Mouse (Mus musculus): ENCODE measurements around the gene Fdps.
"Not testable (repeated sequence)": the region's sequence is repeated elsewhere in the genome, so short reads cannot be mapped to it uniquely, and the experiment has no call there.

Gene Fdps

DNA sequence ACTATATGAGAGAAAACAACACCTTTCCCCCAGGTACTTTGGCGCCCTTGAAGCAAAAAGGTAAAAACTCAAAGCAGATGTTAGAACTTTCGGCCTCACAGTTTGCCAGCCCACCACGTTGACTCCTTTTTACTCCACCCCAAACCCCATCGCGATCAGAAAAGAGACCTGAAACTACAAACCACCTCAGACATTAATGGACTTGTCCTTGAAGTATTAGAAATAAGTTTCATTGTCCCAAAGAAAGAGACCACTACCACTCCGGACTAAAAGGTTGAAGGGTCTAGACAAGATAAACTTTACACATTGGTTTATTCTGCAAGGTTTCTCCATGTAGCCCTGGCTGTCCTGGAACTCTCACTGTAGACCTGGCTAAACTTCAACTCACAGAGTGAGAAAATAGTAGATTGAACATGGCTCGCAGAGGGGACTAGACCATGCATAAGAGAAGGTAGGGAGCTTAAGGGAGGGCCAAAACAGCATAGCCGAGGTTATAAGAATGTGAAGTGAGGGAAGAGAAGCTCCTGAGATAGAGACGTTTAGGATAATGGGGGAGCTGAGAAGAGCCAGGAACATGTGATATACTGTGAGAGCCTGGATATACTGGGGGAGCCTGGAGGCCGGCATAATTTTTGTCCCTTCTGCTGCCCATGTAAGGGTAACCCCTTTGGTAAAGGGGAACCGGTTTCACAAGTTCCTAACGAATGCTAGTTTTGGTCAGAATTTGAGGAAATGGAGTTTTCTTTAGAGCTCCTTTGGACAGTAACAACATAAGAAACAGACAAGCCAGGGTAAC, 934 bp upstream of the Fdps start:
- DNase-seq (ENCODE audit: low spot score) = no peak

DNA sequence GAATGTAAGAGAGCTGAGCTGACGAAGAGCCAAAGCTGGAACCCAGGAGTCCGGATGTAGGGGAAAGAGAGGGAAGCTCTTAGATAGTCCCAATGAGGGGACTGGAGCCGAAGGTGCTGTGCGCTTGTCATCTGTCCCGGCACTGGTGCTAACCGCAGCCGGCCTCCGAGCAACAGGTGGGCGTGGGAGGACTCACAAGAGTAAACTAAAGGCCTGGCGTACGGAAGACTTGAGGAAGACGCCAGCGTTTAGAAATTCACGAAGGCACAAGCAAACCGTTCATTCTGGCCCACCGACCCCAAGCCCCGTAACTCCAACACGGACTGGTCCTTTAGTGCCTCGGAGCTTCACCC, 324 bp downstream of the Fdps start:
- DNase-seq (ENCODE audit: low spot score) = no peak

DNA sequence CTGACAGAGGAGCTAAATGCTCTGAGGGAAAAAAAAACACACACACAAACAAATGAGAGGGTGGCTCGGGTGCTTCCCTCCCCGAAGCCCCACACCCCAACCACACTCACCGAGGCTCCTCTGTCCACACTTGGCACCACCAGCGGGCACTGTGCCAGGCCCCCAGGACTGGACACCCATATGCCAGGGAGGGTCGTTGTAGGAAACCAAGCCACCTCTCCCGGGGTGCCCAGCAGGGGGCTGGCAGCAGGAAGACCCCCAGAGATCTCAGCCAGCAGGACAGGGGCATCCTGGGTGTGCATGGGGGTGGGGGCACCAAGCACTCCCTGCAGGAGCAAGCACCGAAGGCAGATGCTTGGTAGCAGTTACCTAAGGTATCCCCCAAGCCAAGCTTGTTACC, 948 bp downstream of the Fdps start, which contains the start of gene Gm43738:
Gene Gm43738 (minus strand): TSS at position 289 of the 400 bp plus-strand sequence.
- no peak for DNase-seq (ENCODE audit: low spot score)

DNA sequence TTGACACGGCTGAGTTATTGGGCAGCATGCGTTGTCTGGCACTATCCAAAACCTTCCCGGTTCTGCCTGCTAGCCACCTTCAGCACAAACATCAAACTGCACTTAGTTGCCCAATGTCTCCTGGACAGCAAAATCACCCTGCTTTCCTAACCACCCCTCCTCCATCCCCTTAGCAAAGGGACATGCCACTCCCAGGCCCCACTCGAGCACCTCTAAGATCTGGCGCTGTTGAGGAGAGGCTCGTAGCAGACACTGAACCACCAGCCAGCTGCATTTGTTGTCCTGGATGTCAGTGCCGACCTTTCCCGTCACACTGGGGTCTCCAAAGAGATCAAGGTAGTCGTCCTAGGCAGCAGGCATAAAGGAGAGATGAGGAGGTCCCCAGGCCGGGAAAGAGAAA, 7.7 kb downstream of the Fdps start:
- DNase-seq (ENCODE audit: low spot score) = no peak

DNA sequence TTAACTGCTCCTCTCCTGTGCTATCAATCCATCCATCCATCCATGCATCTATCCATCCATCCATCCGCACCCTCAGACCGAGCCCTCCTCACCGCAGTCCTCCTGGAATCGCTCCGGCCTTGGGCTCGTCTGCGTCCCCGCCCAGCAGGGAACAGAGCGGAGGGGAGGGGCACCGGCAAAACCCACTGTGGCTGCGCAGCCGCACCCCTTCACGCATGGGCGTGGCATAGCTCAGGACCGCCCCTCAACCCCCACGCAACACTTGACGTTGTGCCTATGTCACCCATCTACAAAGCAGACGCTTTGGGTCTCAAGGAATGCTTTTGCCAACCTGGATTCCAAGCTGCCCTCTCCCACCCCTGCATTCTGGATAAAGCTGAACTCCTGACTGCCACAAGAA, 8.6 kb downstream of the Fdps start, which contains the start of gene Rusc1:
Gene Rusc1 (minus strand): TSS at position 137 of the 400 bp plus-strand sequence.
- peak; percentile 68 for DNase-seq (ENCODE audit: low spot score)

DNA sequence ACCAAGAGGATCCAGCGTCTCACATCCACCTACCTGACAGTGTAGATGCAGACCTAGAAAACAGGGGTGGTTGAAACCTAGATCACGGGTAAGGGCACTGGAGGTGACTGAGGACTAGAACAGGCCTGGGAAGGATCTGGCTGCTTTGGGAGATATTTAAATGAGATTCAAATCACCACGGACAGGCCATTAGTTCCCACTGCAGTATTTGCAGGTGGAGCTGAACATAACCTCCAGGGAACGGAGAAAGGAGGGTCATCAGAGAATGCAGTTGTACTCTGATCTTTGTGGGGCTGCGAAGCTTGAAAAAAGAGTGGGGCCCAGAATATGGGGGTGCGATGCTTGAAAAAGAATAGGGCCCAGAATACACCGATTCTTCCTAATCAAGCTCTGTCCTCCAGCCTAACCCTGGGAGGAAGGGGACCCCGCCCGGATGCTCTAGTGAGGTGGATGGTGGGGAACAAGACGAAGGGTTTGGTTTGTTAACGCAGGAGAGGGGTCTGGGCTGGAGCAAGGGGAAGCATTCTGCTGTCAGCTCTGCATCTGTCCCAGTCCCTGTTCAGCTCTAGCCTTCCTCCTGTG, 9.2 kb downstream of the Fdps start:
- DNase-seq (ENCODE audit: low spot score) = no peak

DNA sequence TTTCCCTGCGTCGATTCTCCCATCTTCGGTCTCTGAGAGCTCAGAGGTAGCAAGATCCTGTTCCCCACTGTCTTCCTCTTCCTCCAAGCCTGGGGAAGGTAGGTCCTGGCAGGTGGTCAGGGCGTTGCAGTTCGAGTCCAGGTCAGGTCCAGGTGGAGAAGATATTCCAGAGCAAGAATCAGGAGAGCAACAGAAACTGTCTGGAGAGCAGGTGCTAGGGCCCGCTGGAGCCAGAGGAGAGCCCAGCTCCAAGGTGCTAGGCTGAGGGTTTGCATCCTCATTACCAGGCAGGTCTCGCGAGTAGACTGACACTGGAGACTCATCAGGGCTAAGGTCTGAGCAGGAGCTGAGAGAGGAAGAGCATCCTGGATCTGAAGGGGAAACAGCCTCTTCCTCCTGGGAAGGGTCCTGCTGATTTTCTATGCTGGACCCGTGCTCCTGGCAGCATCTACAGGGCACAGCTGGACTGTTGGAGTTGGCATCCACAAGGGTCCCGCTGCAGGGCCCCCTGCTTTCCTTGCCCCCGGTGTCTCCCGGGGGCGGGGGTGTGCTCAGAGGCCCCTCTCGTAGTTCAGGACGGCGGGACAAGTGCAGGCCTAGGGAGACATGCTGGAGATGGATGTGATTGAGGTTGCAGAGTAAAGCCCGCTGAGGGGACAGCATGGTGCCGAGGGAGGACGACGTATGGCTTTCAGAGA, 9.8 kb downstream of the Fdps start:
- peak; percentile 11 for DNase-seq (ENCODE audit: low spot score)

DNA sequence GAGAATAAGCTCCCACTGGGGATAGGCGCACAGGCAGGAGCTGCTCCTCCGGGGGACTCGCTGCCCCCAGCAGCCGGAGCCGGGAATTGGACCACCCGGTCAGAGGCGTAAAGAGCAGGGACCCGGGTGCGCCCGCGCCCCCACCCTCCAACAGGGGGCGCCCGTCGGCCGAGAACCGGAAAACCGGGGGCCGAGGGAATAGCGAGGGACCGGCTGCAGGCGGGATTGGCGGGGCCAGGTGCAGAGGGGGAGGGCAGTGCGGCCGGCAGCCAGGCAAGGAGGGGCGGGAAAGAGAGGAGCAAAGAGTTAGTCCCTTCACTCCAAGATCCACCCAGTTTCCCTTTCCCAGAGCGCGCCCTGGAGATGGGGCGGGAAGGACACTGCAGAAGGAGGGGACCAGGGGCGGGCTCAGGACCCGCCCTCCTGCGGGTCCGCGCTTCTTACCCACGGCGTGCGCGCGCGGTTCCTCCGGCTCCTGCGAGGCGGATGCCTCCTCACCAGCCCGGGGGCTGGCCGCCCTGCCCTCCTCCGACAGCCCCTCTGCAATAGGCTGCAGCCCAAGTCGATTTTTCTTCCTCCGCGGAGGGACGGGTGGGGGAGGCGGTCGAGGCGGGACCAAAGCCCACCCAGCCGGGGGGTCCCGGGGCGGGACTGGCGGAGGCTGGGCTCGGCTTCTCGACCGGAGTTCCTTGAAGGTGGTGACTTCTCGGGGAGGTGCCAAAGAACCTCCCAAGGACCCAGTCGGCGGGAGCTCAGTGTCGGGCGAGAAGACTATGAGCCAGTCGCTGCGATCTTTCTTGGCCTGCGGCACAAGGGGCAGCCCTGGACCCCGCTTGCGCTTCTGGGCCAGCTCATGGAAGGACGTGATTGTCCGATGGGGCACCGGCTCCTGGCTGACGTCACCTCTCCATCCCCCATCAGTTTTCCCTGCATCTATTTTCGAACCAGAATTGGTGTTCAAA, 10.8 kb downstream of the Fdps start:
- peak; percentile 92 for DNase-seq (ENCODE audit: low spot score)

DNA sequence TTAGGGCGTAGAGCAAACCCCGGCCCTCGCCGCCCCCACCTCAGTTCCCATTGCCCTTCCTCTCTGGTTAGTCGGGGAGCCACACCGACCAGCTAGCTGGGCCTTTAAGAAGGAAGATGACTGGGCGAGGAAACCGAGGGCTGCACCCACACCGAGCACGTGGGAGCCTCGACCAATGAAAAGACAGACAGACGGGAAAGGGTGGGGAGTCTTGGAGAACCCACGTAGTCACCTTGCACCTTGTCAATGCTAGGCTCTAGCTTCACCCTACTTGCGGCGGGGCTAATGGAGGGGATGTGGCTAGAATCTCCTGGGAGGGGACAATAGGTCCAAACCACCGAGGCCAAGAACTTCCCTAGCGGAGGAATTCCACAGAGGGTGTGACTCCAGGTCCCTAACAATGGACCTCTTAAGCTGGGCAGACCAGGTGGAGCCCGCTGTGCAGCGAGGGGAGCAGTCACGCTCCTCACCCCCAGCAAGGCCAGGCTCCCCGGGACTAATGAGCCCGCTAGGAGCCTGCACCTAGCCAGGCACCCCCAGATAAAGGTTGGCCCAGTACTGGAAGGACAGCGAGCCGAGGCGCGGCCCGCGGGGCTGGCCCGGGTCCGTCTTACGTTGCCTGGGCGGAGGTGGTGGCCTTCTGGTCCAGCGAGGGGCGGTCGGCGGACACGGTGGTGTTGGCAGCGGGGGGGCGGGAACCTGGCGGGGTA, 11.7 kb downstream of the Fdps start:
- DNase-seq (ENCODE audit: low spot score) = peak; percentile 91

DNA sequence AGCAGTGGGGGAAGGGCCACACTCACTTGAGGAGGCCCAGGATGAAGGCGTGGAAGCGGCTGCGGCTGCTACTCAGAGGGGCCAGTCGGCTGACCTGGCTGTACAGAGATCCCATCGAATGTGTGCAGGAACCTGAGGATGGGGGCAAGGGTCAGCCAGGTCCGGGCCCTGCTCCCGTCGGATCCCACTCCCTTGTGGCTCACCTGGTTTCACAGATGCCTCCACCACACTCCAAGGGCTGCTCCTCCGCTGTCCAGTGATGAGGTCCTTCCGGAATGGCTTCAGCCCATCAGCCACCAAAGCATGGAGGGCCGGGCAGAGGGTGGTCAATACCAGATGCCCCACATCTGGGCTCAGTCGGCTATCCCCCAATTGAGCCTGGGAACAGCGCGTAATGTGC, 12.8 kb downstream of the Fdps start:
- DNase-seq (ENCODE audit: low spot score) = peak; percentile 49

DNA sequence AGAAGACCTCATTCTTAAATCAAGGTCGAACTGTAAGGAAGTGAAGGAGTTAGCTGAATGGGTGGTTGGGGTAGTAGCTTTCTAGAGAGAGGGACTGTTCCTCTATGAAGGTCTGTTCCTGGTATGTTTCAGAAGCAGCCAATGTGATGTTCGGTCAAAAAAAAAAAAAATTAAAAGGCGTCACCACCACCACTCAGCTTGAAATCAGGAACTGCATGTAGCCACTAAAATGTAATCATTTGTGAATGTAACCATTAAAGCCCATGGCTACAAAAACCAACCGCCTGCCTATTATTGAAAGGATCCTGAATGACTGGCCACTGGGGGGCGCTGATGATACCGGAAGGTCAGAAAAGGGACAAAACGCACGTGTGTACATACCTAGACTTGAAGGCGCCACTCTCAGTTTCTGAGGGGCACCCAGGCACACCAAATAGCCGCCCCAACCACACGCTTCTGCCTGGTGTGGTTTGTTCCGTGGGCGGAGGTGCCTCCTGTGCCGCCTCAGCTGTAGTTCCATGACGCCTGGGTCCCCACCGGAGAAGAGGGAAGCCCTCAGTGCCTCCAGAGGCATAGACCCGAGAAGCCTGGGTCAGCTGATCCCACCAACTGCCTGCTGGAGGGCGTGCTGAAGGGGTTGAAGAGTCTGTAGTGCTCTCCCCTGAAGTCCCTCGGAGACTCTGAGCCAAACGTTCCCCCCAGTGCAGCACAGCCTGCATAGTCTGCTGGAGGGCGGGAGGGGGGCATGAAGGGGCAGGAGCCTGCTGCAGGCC, 14.2 kb downstream of the Fdps start:
- DNase-seq (ENCODE audit: low spot score) = peak; percentile 58

DNA sequence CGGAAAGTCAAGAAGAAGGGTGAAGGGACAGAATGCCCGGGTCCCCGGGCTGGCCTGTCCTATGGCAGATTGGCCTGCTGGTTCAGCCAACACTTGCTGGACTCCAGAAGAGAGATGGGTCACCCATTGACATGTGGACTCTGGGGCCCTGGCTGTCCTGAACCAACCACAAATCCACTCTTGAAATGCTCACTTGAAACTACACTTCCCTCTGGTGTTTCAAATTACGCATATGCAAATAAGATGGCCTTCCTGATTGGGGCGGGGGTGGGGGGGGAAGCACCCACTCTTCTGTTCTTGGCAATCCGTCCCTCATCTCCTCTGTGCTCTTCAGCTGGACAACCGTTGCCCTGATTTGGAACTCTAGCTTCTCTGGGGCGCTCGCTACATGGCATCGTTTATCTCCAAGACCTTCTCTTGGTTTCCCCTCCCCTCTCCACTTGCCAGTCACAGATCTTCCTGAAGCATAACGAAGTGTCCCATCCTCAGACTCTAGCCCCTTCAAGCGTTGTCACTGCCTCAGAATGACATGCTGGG, 17.0 kb downstream of the Fdps start:
- DNase-seq (ENCODE audit: low spot score) = no peak

DNA sequence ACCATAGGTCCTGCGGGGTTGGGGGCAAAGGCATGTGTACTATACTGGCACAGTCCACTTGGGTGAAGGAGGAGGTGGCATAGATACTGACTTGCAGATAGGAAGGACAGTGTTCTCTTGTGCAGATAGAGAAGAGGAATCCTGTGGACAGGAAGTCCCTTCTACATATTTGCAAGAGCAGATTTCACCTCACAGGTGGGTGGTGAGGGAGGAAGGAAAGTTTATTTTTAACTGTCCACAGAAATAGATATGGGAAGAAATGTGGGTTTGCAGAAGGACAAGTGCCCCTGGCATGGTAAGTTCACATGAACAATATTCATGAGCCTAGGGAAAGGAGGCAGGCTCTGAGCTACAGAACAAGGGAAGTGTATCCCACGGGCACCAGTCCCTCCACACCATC, 17.6 kb downstream of the Fdps start:
- DNase-seq (ENCODE audit: low spot score) = no peak

DNA sequence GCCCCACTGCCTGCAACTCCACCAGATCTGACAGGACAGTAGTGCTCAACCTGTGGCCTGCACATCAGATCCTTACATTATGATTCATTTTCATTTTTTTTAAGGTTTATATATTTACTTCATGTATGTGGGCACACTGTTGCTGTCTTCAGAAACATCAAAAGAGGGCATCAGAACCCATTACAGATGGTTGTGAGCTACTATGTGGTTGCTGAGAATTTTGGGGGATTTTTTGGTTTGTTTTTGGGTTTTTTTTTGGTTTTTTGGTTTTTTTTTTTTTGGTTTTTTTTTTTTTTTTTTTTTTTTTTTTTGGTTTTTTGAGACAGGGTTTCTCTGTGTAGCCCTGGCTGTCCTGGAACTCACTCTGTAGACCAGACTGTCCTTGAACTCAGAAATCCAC, 19.5 kb downstream of the Fdps start:
- DNase-seq (ENCODE audit: low spot score) = not testable (repeated sequence)

DNA sequence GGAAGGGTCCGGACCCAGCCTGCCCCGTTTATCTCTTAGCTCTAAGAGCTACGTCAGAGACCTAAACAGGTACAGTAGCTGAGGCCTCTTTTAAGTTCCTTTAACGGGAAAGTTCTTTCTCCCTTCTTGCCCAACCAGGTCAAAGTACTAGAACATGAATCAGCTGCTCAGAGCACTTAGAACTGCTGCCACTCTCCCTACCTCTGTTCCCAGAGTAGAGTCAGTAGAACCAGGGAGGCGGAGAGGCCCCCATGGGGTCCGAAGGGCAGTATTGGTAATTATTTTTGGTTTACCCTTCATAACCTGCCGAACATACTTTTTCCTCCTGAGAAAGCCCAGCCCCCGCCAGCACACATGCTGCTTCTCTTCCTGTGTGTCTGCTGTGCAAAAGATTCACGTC, 24.4 kb downstream of the Fdps start:
- DNase-seq (ENCODE audit: low spot score) = no peak

DNA sequence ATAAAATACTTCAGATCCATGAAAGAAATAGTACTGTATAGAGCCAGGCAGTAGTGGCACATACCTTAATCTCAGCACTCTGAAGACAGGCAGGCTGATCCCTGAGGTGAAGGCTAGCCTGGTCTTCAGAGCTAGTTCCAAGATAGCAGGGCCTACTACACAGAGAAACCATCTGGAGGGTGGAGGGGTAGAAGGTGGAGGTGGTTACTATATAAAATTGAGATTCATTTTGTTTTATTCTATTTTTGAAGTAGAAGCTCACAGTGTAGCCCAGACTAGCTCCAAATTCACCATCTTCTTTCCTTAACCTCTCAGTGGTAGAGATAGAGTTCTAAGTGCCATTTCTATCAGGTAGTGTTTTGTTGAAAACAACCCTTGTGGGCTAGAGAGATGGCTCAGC, 34.5 kb downstream of the Fdps start:
- no peak for DNase-seq (ENCODE audit: low spot score)

DNA sequence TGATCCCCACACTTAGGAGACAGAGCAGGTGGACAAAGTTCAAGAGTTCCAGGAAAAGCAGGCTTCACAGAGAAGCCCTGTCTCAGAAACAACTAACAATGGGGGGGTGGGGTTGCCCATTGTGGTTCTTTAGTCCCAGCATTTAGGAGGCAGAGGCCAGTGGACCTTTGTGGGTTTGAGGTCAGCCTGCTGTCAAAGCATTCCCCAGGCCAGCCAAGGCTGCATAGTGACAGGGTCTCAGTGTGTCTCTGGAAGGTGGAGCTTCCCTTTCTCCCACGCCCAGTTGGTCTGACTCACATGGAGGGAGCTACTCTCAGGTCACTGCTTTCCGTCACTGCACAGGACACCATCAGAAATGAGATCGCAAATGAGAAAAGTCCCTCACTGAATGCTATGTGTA, 40.1 kb downstream of the Fdps start:
- peak; percentile 43 for DNase-seq (ENCODE audit: low spot score)

DNA sequence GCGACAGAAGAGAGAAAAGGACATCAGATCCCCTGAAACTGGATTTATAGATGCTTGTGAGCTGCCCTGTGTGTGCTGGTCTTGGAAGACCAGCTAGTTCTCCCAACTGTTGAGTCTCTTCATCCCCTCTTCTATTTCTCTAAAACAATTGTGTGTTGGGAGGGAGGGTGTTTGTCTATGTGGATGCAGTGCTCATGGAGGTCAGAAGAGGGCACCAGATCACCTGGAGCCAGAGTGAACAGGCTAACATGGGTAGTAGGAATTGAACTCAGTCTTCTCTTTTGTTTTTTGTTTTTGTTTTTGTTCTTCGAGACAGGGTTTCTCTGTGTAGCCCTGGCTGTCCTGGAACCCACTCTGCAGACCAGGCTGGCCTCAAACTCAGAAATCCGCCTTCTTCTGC, 43.0 kb downstream of the Fdps start:
- DNase-seq (ENCODE audit: low spot score) = peak; percentile 11

DNA sequence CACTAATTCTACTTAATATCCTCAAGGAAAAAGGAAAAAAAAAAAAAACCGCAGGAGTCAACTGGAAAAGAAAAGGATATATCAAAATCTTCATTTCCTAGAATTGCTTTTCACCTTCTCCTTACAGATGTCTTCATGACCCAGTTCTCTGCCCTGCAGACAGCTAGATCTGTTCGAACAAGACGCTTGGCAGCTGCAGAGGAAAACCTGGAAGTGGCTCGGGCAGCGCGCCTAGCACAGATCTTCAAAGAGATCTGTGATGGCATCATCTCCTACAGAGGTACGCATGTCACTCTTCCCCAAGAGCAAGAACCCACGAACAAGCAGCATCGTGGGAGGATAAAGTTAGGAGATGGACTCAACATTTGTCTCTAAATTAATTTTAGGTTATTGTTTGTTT, 43.4 kb downstream of the Fdps start:
- DNase-seq (ENCODE audit: low spot score) = no peak
